Mouse (Mus musculus): ENCODE results near the gene Wnt2b. TPM values are rescaled to one million over a fixed set of nuclear protein-coding genes. Genes with fewer than 3 reads are reported as not detected.

Gene Wnt2b
- polyA plus RNA-seq, 1 experiment from 2014 or later = 1.9 TPM

- no peak overlapping the region for H3K27ac ChIP-seq
- H3K9me3 ChIP-seq (replicated peaks) = no peaks in the 10 kb centered on the region
- peaks cover 21% of the 10 kb centered on the region for H3K36me3 ChIP-seq
- no peaks in the 10 kb centered on the region for H3K27me3 ChIP-seq
- 90% methylated on average over 6 of the region's 6 CpGs for WGBS
- no peaks in the 10 kb centered on the region for H3K4me1 ChIP-seq
- H3K4me3 ChIP-seq = no peak overlapping the region
- ATAC-seq (ENCODE audit: low FRiP score) = no peak
- no peak overlapping the region for H3K9ac ChIP-seq
- no peak overlapping the region for H3K4me2 ChIP-seq (replicated peaks)
These were observed 32.3 kb downstream of the Wnt2b start for GRCm38 (mm10) chr3:104929385-104929784.

GRCm38 (mm10) chr3:104914986-104915385 lies 46.7 kb downstream of the Wnt2b start:
- Histone ChIP-seq H3K9me3 (replicated peaks) (no peaks in the 10 kb centered on the region), H3K4me1 (no peaks in the 10 kb centered on the region), H3K9ac (no peak overlapping the region), H3K27me3 (no peaks in the 10 kb centered on the region), H3K4me3 (no peak overlapping the region), H3K36me3 (peaks cover 10% of the 10 kb centered on the region), H3K27ac (no peak overlapping the region), H3K4me2 (replicated peaks) (no peak overlapping the region)
- WGBS = 41% methylated on average over 3 of the region's 3 CpGs
- no peak for ATAC-seq (ENCODE audit: low FRiP score)

- Histone ChIP-seq H3K27ac (no peak overlapping the region), H3K27me3 (no peaks in the 10 kb centered on the region), H3K9me3 (replicated peaks) (no peaks in the 10 kb centered on the region), H3K36me3 (peaks cover 18% of the 10 kb centered on the region), H3K9ac (no peak overlapping the region), H3K4me1 (no peaks in the 10 kb centered on the region), H3K4me3 (no peak overlapping the region), H3K4me2 (replicated peaks) (no peak overlapping the region)
- ATAC-seq (ENCODE audit: low FRiP score) = no peak
- WGBS = 81% methylated on average over 6 of the region's 6 CpGs
These were observed 52.5 kb downstream of the Wnt2b start for GRCm38 (mm10) chr3:104909195-104909594.

DNA sequence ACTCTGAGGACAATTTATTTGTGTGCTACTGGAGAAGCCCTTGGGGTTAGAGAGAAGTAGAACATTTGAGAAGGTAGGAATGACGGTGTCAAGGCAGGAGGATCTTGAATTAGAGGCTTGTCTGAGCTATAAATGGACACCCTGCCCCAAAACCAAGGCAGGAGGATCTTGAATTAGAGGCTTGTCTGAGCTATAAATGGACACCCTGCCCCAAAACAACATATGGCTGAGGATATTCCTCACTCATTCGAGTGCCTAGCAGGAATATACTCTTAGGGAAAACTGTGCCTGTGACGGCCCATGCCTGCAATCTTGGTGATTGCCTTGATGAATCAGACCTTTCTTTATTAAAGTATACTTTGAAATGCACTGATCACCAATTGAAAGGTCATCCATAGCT lies 55.7 kb downstream of the Wnt2b start:
- no peaks in the 10 kb centered on the region for H3K4me1 ChIP-seq
- peaks cover 18% of the 10 kb centered on the region for H3K36me3 ChIP-seq
- no peak overlapping the region for H3K4me3 ChIP-seq
- 91% methylated on average over 3 of the region's 3 CpGs for WGBS
- no peaks in the 10 kb centered on the region for H3K9me3 ChIP-seq (replicated peaks)
- H3K27me3 ChIP-seq = no peaks in the 10 kb centered on the region
- H3K9ac ChIP-seq = no peak overlapping the region
- no peak overlapping the region for H3K4me2 ChIP-seq (replicated peaks)
- ATAC-seq (ENCODE audit: low FRiP score) = no peak
- H3K27ac ChIP-seq = no peak overlapping the region

DNA sequence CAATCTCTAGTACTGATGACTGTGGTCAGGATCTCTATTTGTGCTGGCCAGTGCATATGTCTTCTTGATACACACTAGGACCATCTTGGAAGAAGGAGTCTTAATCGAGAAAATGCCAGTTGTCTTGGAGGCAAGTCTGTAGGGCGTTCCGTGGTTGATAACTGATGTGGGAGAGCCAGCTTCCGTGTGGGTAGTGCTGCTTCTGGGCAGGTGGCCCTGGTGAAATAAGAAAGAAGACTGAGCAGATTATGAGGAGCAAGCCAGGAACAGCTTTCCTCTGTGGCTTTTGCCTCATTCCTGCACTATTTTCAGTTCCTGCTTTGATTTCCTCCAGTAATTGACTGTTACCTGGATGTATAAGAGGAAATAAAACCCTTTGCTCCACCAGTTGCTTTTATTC lies 56.3 kb downstream of the Wnt2b start:
- no peaks in the 10 kb centered on the region for H3K9me3 ChIP-seq (replicated peaks)
- no peak overlapping the region for H3K4me3 ChIP-seq
- no peak overlapping the region for H3K9ac ChIP-seq
- H3K27me3 ChIP-seq = no peaks in the 10 kb centered on the region
- H3K27ac ChIP-seq = no peak overlapping the region
- peaks cover 15% of the 10 kb centered on the region for H3K36me3 ChIP-seq
- no peak for ATAC-seq (ENCODE audit: low FRiP score)
- 94% methylated on average over 4 of the region's 4 CpGs for WGBS
- no peak overlapping the region for H3K4me2 ChIP-seq (replicated peaks)
- H3K4me1 ChIP-seq = no peaks in the 10 kb centered on the region

GRCm38 (mm10) chr3:104901154-104901553 lies 60.6 kb downstream of the Wnt2b start:
- no peak overlapping the region for H3K4me2 ChIP-seq (replicated peaks)
- WGBS = 93% methylated on average over 4 of the region's 4 CpGs
- H3K27ac ChIP-seq = no peak overlapping the region
- no peaks in the 10 kb centered on the region for H3K27me3 ChIP-seq
- H3K9me3 ChIP-seq (replicated peaks) = no peaks in the 10 kb centered on the region
- peaks cover 36% of the 10 kb centered on the region for H3K36me3 ChIP-seq
- H3K4me3 ChIP-seq = no peak overlapping the region
- no peak overlapping the region for H3K9ac ChIP-seq
- no peaks in the 10 kb centered on the region for H3K4me1 ChIP-seq
- no peak for ATAC-seq (ENCODE audit: low FRiP score)

DNA sequence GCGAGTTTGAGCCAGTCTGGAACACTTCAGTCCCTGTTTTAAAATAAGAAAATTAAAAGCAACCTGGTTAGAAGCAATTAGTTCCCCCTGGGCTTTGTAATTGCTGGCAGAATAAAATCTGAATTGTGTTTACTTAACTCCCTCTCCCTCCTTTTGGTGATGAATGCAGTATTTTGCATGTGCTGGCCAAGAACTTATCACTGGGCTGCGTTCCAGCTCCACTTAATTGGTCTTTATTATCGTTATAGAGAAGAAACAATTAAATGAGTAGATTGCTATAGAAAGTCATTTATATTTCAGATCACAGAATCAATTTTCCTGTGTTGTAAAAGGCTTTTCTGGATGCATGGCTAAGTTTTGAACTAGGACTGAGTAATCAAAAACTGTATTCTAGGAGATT lies 65.6 kb downstream of the Wnt2b start:
- Histone ChIP-seq H3K9me3 (replicated peaks) (no peaks in the 10 kb centered on the region), H3K4me1 (no peaks in the 10 kb centered on the region), H3K4me2 (replicated peaks) (no peak overlapping the region), H3K9ac (no peak overlapping the region), H3K27ac (no peak overlapping the region), H3K27me3 (no peaks in the 10 kb centered on the region), H3K36me3 (peaks cover 43% of the 10 kb centered on the region), H3K4me3 (no peak overlapping the region)
- ATAC-seq (ENCODE audit: low FRiP score) = no peak
- 92% methylated on average over 3 of the region's 3 CpGs for WGBS

Other genes starting within 250 kb of the Wnt2b start
- 1.4 and 2.0 TPM in 2 replicates for gene Ppm1j, start 180.9 kb downstream of the Wnt2b start, polyA plus RNA-seq (2016; fragmentation: Nextera tagmentation; extraction: Ambion mirVana)
- 0.06 TPM in 1 of 2 replicates, not detected in the other for gene Fam19a3, start 180.1 kb downstream of the Wnt2b start, polyA plus RNA-seq (2016; fragmentation: Nextera tagmentation; extraction: Ambion mirVana)
- 112 and 121 TPM in 2 replicates for gene Rhoc, start 173.5 kb downstream of the Wnt2b start, polyA plus RNA-seq (2016; fragmentation: Nextera tagmentation; extraction: Ambion mirVana)
- 27.1 and 38.0 TPM in 2 replicates for gene Mov10, start 143.4 kb downstream of the Wnt2b start, polyA plus RNA-seq (2016; fragmentation: Nextera tagmentation; extraction: Ambion mirVana)
- gene St7l, start 97.9 kb downstream of the Wnt2b start, polyA plus RNA-seq (2016; fragmentation: Nextera tagmentation; extraction: Ambion mirVana) = 38.3 and 42.5 TPM in 2 replicates
- gene Capza1, start 97.4 kb downstream of the Wnt2b start, polyA plus RNA-seq (2016; fragmentation: Nextera tagmentation; extraction: Ambion mirVana) = 201 and 208 TPM in 2 replicates
- gene Cttnbp2nl, start 91.2 kb upstream of the Wnt2b start, polyA plus RNA-seq (2016; fragmentation: Nextera tagmentation; extraction: Ambion mirVana) = 60.3 and 66.8 TPM in 2 replicates
- gene 4930564D02Rik, start 104.9 kb upstream of the Wnt2b start, polyA plus RNA-seq (2016; fragmentation: Nextera tagmentation; extraction: Ambion mirVana) = not detected in 2 replicates

Measured in hindbrain, embryonic 12.5 days (tissue).